Mouse (Mus musculus) right cerebral cortex, postnatal 36 days (tissue): Measurements from ENCODE around the gene Dscam.
A peak's percentile ranks its signal among the peaks of the same experiment; 100 is the strongest.

Source experiments
- DNase-seq, 2 experiments: peaks; one replicate each; pipeline ENCODE4 v3.0.0; 2022; ENCODE audit warnings: low spot score in 2 of 2, mixed read lengths in 1 of 2

The Dscam gene

GRCm38 (mm10) chr16:97105266-97105665 is 65.3 kb downstream of the Dscam start:
- DNase-seq, result no peak

GRCm38 (mm10) chr16:97103046-97103445 is 67.5 kb downstream of the Dscam start:
- no peak for DNase-seq

- DNase-seq, result no peak
These were observed 70.5 kb downstream of the Dscam start for GRCm38 (mm10) chr16:97100091-97100490.

GRCm38 (mm10) chr16:97098508-97098907 is 72.0 kb downstream of the Dscam start:
- no peak for DNase-seq

GRCm38 (mm10) chr16:97096709-97097108 is 73.8 kb downstream of the Dscam start:
- peak; percentile 49 to 55 for DNase-seq

GRCm38 (mm10) chr16:97095496-97095895 is 75.1 kb downstream of the Dscam start:
- no peak for DNase-seq

- DNase-seq, result no peak
These were observed 81.2 kb downstream of the Dscam start for GRCm38 (mm10) chr16:97089339-97089738.

GRCm38 (mm10) chr16:97083694-97084093 is 86.9 kb downstream of the Dscam start:
- no peak for DNase-seq

GRCm38 (mm10) chr16:97075920-97076572 is 94.5 kb downstream of the Dscam start:
- DNase-seq, result no peak

GRCm38 (mm10) chr16:97075137-97075902 is 95.2 kb downstream of the Dscam start:
- no peak for DNase-seq

GRCm38 (mm10) chr16:97073847-97074246 is 96.7 kb downstream of the Dscam start:
- DNase-seq, result no peak

GRCm38 (mm10) chr16:97072624-97073023 is 97.9 kb downstream of the Dscam start:
- DNase-seq, result no peak

GRCm38 (mm10) chr16:97066856-97067255 is 103.7 kb downstream of the Dscam start:
- peak in 1 of 2 experiments; percentile 17 for DNase-seq

GRCm38 (mm10) chr16:97062207-97062606 is 108.3 kb downstream of the Dscam start:
- no peak for DNase-seq

GRCm38 (mm10) chr16:97061390-97061789 is 109.2 kb downstream of the Dscam start:
- no peak for DNase-seq

GRCm38 (mm10) chr16:97060736-97061135 is 109.8 kb downstream of the Dscam start:
- no peak for DNase-seq

GRCm38 (mm10) chr16:97060276-97060675 is 110.3 kb downstream of the Dscam start:
- no peak for DNase-seq

- no peak for DNase-seq
These were observed 135.3 kb downstream of the Dscam start for GRCm38 (mm10) chr16:97035271-97035670.

GRCm38 (mm10) chr16:97033540-97034058 is 137.0 kb downstream of the Dscam start:
- DNase-seq, result no peak

GRCm38 (mm10) chr16:97027701-97028100 is 142.9 kb downstream of the Dscam start:
- DNase-seq, result no peak

- DNase-seq, result no peak
These were observed 143.7 kb downstream of the Dscam start for GRCm38 (mm10) chr16:97026803-97027202.

- no peak for DNase-seq
These were observed 146.1 kb downstream of the Dscam start for GRCm38 (mm10) chr16:97024406-97024805.

GRCm38 (mm10) chr16:97021496-97021895 is 149.1 kb downstream of the Dscam start:
- no peak for DNase-seq
